Mouse (Mus musculus) cerebellum, adult 18-20 months (tissue): ENCODE measurements around the gene Mt4.
"Not testable (repeated sequence)": the region's sequence is repeated elsewhere in the genome, so short reads cannot be mapped to it uniquely, and the experiment has no call there.

Experiments used
- DNase-seq, 2 experiments: peaks; one replicate each; pipeline ENCODE4 v3.0.0; 2021

Gene Mt4

DNA sequence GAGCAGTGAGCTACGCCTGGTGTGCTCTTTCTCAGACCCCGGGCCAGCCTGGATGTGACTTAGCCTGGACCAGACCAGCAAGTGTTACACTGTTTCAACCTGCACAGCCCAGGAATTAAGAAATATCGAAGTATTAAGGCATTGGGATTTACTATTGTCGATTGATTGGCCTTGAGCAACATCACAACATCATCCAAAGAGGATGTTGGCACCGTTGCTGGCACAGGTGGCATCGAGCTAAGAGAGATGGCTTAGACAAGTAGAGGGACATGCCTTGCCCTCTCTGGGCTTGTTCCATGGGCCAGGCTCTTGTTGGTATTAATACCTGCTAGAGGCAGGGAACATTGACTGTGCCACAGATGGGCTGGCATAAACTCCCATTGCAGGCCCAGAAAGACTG lies 1.4 kb upstream of the Mt4 start:
- no peak for DNase-seq

GRCm38 (mm10) chr8:94136192-94136591 lies 805 bp upstream of the Mt4 start:
- DNase-seq, result no peak

DNA sequence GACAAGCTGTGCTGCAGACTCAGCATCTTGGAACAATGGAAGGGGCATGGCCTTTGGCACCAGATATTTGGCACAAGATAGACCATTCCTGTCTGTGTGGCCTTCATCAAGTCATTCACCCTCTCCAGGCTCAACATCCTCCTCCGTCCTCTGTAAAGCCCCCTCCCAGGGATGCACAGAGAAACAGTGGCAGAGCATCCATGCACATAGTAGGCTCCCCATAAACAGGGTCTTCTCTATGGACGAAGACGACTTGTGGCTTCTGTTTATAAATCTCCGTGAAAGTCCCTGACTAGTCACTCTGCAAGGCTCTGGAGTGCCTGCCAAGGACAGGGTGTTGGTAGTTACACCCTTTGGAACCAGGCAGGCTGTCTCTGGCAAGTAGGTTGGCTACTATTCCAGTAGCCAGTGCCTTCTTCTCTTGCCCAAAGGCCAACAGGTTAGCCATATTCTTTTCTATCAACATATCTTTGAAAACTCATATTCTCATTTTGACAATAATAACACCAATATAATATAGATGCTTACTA lies 3.3 kb downstream of the Mt4 start:
- no peak for DNase-seq

DNA sequence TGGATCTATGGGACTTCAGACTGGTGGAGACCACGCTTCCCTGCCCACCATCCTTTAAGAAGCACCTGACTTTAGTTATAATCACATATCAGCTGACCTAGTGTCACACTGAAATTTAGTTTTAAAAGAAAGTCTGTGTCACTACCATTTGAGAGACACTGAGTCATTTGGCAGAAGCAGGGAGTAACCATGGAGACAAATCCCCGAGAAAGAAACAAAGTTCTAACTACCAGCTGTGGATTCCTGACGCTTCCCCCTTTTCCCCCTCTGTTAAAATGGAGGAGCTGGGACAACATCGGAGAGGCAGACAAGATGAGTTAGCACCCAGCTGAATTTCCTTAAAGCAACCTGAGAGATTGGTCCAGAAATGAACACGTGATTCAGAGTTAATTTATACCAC lies 11.2 kb downstream of the Mt4 start:
- DNase-seq, result no peak

GRCm38 (mm10) chr8:94150925-94151324 lies 13.9 kb downstream of the Mt4 start:
- no peak for DNase-seq

- peak; percentile 86 to 91 for DNase-seq
These were observed 15.7 kb downstream of the Mt4 start, which contains the start of gene Mt3 for GRCm38 (mm10) chr8:94152513-94153300. Gene Mt3, plus strand, starts transcription at chr8:94152607.

DNA sequence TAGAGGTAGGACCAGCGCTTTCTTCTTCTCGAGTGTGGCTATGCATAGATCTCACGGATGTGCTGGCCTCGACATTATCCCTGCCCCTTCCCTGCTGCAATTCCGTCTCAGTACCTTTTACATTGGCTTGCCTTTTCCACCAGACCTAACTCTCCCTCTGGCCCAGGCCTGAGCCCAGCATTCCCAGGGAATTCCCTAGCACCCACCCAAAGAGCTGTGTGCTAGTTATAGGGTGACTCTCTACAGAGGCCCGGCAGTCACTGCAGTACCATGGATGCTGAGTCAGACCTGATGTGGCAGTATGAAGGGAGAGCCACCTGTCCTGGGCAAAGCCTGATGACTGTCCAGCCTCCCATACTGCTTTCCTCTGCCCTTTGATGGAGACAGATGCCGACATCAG lies 16.5 kb downstream of the Mt4 start:
- DNase-seq, result peak; percentile 37 to 50

GRCm38 (mm10) chr8:94154537-94154936 lies 17.5 kb downstream of the Mt4 start:
- peak in 1 of 2 experiments; percentile 19 for DNase-seq

- no peak for DNase-seq
These were observed 19.1 kb downstream of the Mt4 start for GRCm38 (mm10) chr8:94156092-94156491.

DNA sequence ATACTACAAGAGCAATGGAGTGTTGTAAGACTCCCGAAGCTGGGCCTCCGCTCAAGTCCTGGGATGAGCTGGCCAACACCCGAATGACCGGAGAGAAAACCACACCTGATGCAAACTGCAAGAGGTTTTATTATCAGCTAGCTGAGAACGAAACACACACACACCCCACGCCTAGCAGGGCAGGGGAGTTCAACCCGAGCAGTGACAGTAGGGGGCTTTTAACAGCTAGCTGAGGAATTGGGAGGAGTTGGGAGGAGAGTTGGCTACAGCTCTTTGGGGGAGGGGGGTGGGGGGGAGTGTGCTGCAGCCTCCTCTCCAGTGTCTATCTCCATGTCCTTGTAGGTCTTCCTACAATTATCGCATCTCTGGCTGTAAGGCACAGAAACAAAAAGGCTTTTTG lies 28.8 kb downstream of the Mt4 start:
- not testable (repeated sequence) for DNase-seq

DNA sequence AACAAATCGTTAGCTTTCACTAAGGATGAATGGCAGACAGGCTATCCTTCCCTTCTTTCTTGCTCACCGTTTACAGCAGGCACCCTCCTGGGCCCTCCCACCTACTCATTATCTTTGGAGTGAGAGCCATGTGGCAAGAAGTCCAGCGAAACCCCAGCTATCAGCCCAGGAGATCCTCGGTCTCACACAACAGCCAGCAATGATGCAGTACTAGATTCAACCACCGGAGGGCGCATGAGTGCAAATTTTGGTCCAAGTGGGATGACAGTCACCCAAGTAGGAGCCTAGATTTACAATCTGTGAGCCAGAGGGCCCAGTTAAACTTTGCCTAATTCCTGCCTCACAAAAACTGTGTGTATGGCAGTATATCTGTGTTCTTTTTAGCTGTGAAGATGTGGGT lies 30.2 kb downstream of the Mt4 start:
- DNase-seq, result peak; percentile 86 to 95

DNA sequence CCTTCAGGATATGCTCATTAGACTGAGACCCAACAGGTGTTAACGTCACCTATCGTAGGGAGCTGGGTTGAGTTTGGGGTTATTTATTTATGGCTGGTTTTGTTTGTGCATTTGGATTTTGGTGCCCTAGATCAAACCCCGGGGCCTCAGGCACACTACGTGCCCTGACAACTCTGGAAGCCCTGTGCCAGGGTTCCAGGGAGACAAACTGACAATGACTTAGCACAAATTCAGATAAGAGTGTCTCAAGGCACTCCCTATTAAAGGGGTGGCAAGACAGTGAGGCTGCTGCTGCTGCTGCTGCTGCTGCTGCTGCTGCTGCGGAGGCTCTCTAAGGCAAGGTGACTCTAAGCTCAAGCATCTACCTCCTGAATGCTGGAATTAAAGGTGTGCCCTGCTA lies 32.5 kb downstream of the Mt4 start:
- DNase-seq, result no peak

- DNase-seq, result peak in 1 of 2 experiments; percentile 27
These were observed 34.3 kb downstream of the Mt4 start for GRCm38 (mm10) chr8:94171321-94171755.

DNA sequence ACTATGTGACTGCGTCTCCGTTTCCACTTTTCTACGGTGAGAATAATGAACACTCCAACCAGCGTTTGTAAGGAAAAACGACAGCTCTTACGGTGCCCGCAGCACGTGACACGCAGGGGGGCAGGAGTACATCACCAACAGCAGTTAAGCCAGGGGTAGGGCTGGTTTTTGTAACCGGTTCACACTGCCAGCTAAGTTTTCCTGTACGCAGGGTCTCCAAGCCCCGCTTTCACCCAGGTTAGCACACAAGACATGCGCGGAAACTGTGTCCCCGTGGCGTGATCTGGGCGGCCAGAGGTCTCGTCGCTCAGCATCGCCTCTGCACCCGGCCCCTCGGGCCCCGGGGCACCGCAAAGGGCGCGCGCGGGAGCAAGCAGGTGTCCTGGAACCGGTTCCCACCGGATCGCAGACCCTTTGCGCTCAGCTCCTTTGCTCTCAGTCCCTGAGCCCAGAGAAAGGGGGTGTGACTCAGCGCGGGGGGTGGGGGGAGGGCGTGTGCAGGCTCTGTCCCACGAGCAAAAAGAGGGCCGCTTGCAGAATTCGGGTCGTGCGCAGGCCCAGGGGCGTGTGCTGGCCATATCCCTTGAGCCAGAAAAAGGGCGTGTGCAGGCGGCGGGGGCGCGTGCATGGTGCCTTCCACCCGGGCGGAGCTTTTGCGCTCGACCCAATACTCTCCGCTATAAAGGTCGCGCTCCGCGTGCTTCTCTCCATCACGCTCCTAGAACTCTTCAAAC lies 35.2 kb downstream of the Mt4 start, which contains the start of gene Mt2:
Gene Mt2 (plus strand): TSS at position 590 of the 734 bp plus-strand sequence.
- DNase-seq, result peak; percentile 40 to 52

GRCm38 (mm10) chr8:94172809-94173732 lies 36.1 kb downstream of the Mt4 start:
- peak in 1 of 2 experiments; percentile 15 for DNase-seq

GRCm38 (mm10) chr8:94173848-94174403 lies 36.9 kb downstream of the Mt4 start:
- DNase-seq, result no peak

GRCm38 (mm10) chr8:94174619-94175213 lies 37.7 kb downstream of the Mt4 start:
- no peak for DNase-seq

DNA sequence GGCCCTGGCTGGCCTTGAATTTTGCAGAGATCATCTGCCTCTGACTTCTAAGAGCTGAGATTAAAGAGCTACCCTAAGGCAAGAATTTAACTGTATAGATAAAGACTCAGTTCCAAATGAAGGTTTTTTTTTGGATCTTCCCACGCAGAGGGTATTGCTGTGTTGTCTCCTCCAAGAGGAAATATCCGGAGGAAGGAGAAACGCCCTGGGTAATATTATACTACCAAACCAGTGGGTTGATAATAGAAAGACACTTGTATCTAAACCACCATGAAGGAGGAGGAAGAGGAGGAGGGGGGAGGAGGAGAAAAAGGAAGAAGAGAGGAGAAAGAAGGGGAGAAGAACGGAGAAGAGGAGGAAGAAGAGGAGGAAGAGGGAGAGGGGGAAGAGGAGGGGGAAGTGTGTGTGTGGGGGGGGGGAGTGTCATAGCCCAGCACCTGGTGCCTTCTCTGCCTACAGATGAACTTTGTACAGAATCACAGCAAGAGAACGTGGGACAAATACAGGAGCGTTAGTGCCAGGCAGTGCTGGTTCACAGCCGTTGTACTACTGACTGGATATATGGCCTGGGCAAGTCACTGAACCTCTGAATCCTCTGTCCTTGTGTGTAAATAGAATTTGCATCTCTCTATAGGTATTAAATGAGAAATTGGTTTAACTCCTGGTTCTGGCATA lies 40.9 kb downstream of the Mt4 start:
- no peak for DNase-seq

DNA sequence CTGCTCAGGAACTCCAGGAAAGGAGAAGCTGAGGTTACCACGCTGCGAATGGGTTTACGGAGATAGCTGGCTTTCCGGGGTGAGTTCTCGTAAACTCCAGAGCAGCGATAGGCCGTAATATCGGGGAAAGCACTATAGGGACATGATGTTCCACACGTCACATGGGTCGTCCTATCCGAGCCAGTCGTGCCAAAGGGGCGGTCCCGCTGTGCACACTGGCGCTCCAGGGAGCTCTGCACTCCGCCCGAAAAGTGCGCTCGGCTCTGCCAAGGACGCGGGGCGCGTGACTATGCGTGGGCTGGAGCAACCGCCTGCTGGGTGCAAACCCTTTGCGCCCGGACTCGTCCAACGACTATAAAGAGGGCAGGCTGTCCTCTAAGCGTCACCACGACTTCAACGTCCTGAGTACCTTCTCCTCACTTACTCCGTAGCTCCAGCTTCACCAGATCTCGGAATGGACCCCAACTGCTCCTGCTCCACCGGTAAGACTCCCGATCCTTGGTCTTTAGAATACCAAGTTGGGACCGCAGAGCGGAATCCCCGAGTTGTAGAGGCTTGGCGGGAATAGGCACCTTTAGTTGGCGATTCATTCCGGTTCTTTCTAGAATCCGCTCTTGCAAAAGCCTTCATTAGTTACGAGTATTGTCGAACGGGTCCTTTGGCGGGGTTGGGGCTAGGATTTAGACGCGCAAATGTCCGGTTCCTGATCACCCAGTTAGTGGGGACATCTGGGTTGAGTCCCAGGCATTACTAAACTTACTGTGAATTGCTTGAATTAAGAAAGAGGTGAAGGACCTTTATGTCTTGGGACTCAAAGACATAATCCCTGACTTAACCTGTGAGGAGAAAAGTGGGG lies 42.1 kb downstream of the Mt4 start, which contains the start of gene Mt1:
Gene Mt1 (plus strand): TSS at position 226 of the 856 bp plus-strand sequence.
- peak; percentile 71 to 81 for DNase-seq
